Mouse (Mus musculus): ENCODE measurements around the gene Bphl. TPM values are rescaled to one million over a fixed set of nuclear protein-coding genes. Genes with fewer than 3 reads are reported as not detected.

Bphl gene
- polyA plus RNA-seq, 1 experiment from 2014 or later, result 33.6 TPM

DNA sequence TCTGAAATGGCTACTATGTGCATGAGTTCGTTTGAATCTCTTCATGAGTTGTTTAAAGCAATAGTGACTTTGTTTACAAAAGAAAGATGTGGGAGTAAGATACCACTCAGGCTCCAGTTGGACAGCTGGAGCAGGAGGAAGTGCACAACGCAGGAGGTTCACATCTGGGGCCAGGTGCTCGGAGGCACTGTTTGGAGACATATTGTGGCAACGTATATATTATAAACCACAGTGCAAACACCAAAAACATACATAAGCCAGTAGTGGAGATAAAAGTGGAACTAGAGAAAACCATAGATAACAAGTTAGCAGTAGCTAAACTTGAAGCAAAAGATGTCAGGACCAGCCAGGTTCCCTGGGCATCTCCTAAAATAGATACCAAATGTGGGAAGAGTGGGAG is 82.0 kb downstream of the Bphl start:
- H3K4me3 ChIP-seq, result no peak overlapping the region
- DNase-seq (ENCODE audit: extremely low spot score, low spot score), result no peak
- H3K27ac ChIP-seq, result no peak overlapping the region
- H3K4me1 ChIP-seq, result peaks cover 12% of the 10 kb centered on the region; the same call in 1 of the 2 replicates
- no peaks in the 10 kb centered on the region for H3K27me3 ChIP-seq (ENCODE audit: poor library complexity, severe bottlenecking)
- WGBS, result 85% methylated on average over 4 of the region's 4 CpGs
- H3K36me3 ChIP-seq (replicated peaks), result peaks cover 43% of the 10 kb centered on the region
- H3K9me3 ChIP-seq, result no peaks in the 10 kb centered on the region

DNA sequence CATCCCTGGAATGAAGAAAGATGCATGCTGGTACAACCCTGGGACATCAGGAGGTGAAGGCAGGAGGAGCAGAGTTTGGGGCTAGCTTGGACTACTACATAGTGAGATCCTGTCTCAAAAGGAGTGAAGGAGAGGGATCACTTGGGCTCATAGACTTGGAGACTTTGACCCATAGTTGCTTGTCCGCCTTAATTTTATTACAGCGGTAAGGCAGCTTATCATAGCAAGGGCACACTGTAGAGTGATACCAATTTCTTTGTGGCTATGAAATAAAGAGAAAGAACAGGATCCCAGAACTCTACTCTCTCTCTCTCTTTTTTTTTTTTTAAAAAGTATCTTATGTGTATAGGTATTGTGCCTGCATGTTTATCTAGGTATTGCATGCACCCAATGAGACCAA is 83.1 kb downstream of the Bphl start:
- peaks cover 54% of the 10 kb centered on the region for H3K36me3 ChIP-seq (replicated peaks)
- no peaks in the 10 kb centered on the region for H3K27me3 ChIP-seq (ENCODE audit: poor library complexity, severe bottlenecking)
- no peaks in the 10 kb centered on the region for H3K9me3 ChIP-seq
- no peak overlapping the region for H3K4me3 ChIP-seq
- no peak for DNase-seq (ENCODE audit: extremely low spot score, low spot score)
- WGBS, result 99% methylated on average over 2 of the region's 2 CpGs
- no peak overlapping the region for H3K27ac ChIP-seq
- H3K4me1 ChIP-seq, result peaks cover 23% of the 10 kb centered on the region

Other genes with a start within 250 kb of the Bphl start
- gene Serpinb6e, start 194.2 kb upstream of the Bphl start, polyA plus RNA-seq (2016; fragmentation: Nextera tagmentation; extraction: Ambion mirVana), result not detected in 2 replicates
- not detected in 2 replicates for gene Serpinb6c, start 131.9 kb upstream of the Bphl start, polyA plus RNA-seq (2016; fragmentation: Nextera tagmentation; extraction: Ambion mirVana)
- gene Nqo2, start 72.9 kb upstream of the Bphl start, polyA plus RNA-seq (2016; fragmentation: Nextera tagmentation; extraction: Ambion mirVana), result 21.8 and 24.7 TPM in 2 replicates
- gene Ripk1, start 35.2 kb upstream of the Bphl start, polyA plus RNA-seq (2016; fragmentation: Nextera tagmentation; extraction: Ambion mirVana), result 7.0 and 7.7 TPM in 2 replicates
- gene Serpinb6a, start 34.8 kb upstream of the Bphl start, polyA plus RNA-seq (2016; fragmentation: Nextera tagmentation; extraction: Ambion mirVana), result 29.4 and 30.0 TPM in 2 replicates
- gene Tubb2a, start 40.4 kb downstream of the Bphl start, polyA plus RNA-seq (2016; fragmentation: Nextera tagmentation; extraction: Ambion mirVana), result 79.2 and 98.2 TPM in 2 replicates
- gene Tubb2b, start 92.9 kb downstream of the Bphl start, polyA plus RNA-seq (2016; fragmentation: Nextera tagmentation; extraction: Ambion mirVana), result 137 and 151 TPM in 2 replicates
- gene Psmg4, start 125.4 kb downstream of the Bphl start, polyA plus RNA-seq (2016; fragmentation: Nextera tagmentation; extraction: Ambion mirVana), result 129 and 133 TPM in 2 replicates

Measured in forebrain, embryonic 10.5 days (tissue).